Mouse (Mus musculus) liver, embryonic 12.5 days (tissue): Measurements from ENCODE around the gene Itga3. TPM values are rescaled to one million over a fixed set of nuclear protein-coding genes. Genes with fewer than 3 reads are reported as not detected.

Experiments used
- ATAC-seq: fragments of 200-750 bp; cut with Nextera tagmentation; 2 replicates; pipeline ENCODE4 v1.8.0; 2017; ENCODE audit warnings: moderate number of reproducible peaks, mild to moderate bottlenecking, moderate library complexity
- H3K27ac ChIP-seq: fragments of 300-500 bp; sonication (generic); 2 replicates; pipeline ENCODE4 v1.5.1; 2016; ENCODE audit warnings: mild to moderate bottlenecking
- H3K27me3 ChIP-seq: fragments of 300-500 bp; sonication (generic); replicated peaks from 2 replicates; pipeline ENCODE4 v1.6.1; 2016; ENCODE audit warnings: mild to moderate bottlenecking, moderate library complexity
- H3K36me3 ChIP-seq: fragments of 300-500 bp; sonication (generic); 2 replicates; pipeline ENCODE4 v1.6.1; 2016; ENCODE audit warnings: mild to moderate bottlenecking, moderate library complexity
- H3K4me1 ChIP-seq: fragments of 300-500 bp; sonication (generic); 2 replicates; pipeline ENCODE4 v1.6.1; 2016
- H3K4me2 ChIP-seq: fragments of 300-500 bp; sonication (generic); 2 replicates; pipeline ENCODE4 v1.6.1; 2016; ENCODE audit warnings: mild to moderate bottlenecking, moderate library complexity
- H3K4me3 ChIP-seq: fragments of 300-500 bp; sonication (generic); 2 replicates; pipeline ENCODE4 v1.5.1; 2016; ENCODE audit warnings: mild to moderate bottlenecking, moderate library complexity
- H3K9ac ChIP-seq: fragments of 300-500 bp; sonication (generic); 2 replicates; pipeline ENCODE4 v1.6.1; 2016; ENCODE audit warnings: mild to moderate bottlenecking, moderate library complexity
- H3K9me3 ChIP-seq: fragments of 300-500 bp; sonication (generic); replicated peaks from 2 replicates; pipeline ENCODE4 v1.6.1; 2016; ENCODE audit warnings: mild to moderate bottlenecking, moderate library complexity
- WGBS: fragments of 180-500 bp; shearing (Covaris S2); methylation state at CpG from one replicate; pipeline ENCODE4 v1.1.7; 2016; ENCODE audit not compliant: insufficient replicate concordance; 5-methylcytosine and 5-hydroxymethylcytosine counted together
- polyA plus RNA-seq: library from polyadenylated mRNA; unstranded; fragments of >200 nt; fragmentation: Nextera tagmentation; extraction: Ambion mirVana; gene quantifications from 2 replicates; pipeline ENCODE4 v1.2.1, GENCODE M21; 2016

Itga3 gene
- polyA plus RNA-seq, 1 experiment from 2014 or later, result 3.6 TPM

GRCm38 (mm10) chr11:95006525-95007219 is 69.9 kb downstream of the Itga3 start:
- peaks cover 6% of the 10 kb centered on the region; the same call in 1 of the 2 replicates for H3K27me3 ChIP-seq
- ATAC-seq, result peak; percentile 63
- H3K4me3 ChIP-seq, result peak overlapping the region; percentile 57
- 1% methylated on average over 27 of the region's 27 CpGs for WGBS
- H3K27ac ChIP-seq, result peak overlapping the region; percentile 100
- no peaks in the 10 kb centered on the region for H3K9me3 ChIP-seq
- peak overlapping the region; percentile 69 for H3K9ac ChIP-seq
- peaks cover 83% of the 10 kb centered on the region for H3K4me1 ChIP-seq
- peak overlapping the region; percentile 76 for H3K4me2 ChIP-seq
- H3K36me3 ChIP-seq, result peaks cover 44% of the 10 kb centered on the region

DNA sequence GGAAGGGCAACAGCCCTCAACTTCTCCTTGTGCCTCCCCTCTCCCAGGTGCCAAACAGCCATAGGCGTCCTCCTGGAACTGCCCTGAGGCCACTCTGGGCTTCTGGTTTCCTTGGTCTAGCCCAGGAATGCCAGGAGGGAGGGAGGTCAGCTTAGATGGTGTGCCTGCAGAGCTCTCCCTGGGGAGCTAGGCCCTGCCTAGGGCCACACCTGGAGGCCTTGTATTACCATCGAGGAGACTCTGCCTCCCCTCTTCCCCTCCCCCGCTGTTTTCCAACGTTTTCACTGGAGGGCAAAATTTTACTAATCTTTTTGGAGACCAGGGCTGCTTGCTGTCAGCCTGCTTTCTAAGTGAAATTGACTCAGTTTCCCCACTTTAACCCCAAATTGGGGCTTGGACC is 70.6 kb downstream of the Itga3 start:
- Histone ChIP-seq H3K36me3 (peaks cover 49% of the 10 kb centered on the region), H3K4me2 (peak overlapping the region; percentile 76), H3K9ac (peak overlapping the region; percentile 69), H3K27me3 (peaks cover 2% of the 10 kb centered on the region; the same call in 1 of the 2 replicates), H3K4me3 (peak overlapping the region; percentile 57), H3K4me1 (peaks cover 84% of the 10 kb centered on the region), H3K9me3 (no peaks in the 10 kb centered on the region), H3K27ac (peak overlapping the region; percentile 100)
- ATAC-seq, result no peak
- WGBS, result 45% methylated on average over 4 of the region's 4 CpGs

GRCm38 (mm10) chr11:95004937-95005198 is 71.7 kb downstream of the Itga3 start:
- H3K27me3 ChIP-seq, result no peaks in the 10 kb centered on the region
- no peaks in the 10 kb centered on the region for H3K9me3 ChIP-seq
- no peak overlapping the region for H3K4me2 ChIP-seq
- peak overlapping the region; percentile 100 for H3K27ac ChIP-seq
- H3K4me1 ChIP-seq, result peaks cover 96% of the 10 kb centered on the region
- ATAC-seq, result no peak
- H3K9ac ChIP-seq, result no peak overlapping the region
- H3K4me3 ChIP-seq, result no peak overlapping the region
- 73% methylated on average over 6 of the region's 6 CpGs for WGBS
- peaks cover 61% of the 10 kb centered on the region for H3K36me3 ChIP-seq

DNA sequence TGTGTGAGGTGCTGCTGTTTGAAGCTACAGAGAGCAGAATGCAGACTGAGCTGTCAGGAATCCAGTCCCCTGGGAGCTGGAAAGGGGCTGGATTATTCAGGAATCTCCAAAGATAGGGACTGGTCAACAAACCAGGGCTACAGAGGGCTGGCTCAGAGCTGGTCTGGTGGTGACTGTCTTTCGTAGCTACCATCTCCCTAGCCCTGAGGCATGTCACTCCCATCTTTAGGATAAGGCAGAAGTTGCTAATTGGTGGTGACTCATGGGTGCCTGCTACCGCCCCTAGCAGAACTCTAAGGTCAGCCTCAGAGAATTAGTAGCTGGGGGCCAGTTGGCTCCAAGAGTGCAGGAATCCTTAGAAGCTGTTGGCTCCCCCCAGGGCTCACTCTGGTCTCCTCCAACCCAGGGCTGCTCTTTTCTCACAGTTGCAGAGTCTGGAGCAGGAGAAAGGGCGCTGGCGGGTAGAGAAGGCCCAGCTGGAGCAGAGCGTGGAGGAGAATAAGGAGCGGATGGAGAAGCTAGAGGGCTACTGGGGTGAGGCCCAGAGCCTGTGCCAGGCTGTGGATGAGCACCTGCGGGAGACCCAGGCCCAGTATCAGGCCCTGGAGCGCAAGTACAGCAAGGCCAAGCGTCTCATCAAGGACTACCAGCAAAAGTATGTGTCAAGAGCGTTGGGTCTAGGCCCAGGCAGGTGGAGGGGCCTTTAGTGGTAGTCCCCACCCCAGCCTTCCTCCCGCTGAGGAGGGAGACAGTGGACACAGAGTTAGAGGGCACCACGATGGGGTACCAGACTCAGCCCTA is 72.3 kb downstream of the Itga3 start:
- WGBS, result 77% methylated on average over 12 of the region's 12 CpGs
- Histone ChIP-seq H3K27ac (peak overlapping the region; percentile 100), H3K4me1 (peaks cover 99% of the 10 kb centered on the region), H3K27me3 (no peaks in the 10 kb centered on the region), H3K4me3 (no peak overlapping the region), H3K4me2 (no peak overlapping the region), H3K9me3 (no peaks in the 10 kb centered on the region), H3K36me3 (peaks cover 66% of the 10 kb centered on the region), H3K9ac (no peak overlapping the region)
- ATAC-seq, result no peak

DNA sequence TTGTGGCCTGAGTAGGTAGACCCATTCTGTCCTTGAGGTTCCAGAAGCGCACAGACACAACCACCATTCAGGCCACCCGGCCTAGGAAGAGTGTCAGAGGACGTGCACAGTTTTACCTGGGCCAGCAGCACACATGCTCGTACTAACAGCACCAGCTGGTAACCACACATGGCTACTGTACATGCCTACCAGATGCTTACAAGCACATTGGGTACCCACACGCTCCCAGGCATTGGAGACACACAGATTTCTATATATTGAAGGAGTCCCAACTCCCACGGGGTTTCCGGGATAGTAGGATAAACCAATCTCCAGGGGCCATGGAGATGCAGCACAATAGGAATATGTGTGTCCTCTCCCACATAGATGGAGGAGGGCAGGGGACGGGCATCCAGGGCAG is 73.9 kb downstream of the Itga3 start:
- 88% methylated on average over 8 of the region's 8 CpGs for WGBS
- H3K36me3 ChIP-seq, result peaks cover 82% of the 10 kb centered on the region
- peaks cover 99% of the 10 kb centered on the region for H3K4me1 ChIP-seq

GRCm38 (mm10) chr11:95001584-95002347 is 74.8 kb downstream of the Itga3 start:
- Histone ChIP-seq H3K4me2 (no peak overlapping the region), H3K4me1 (peaks cover 99% of the 10 kb centered on the region), H3K36me3 (peaks cover 92% of the 10 kb centered on the region), H3K4me3 (no peak overlapping the region), H3K9me3 (no peaks in the 10 kb centered on the region), H3K27ac (peak overlapping the region; percentile 62), H3K9ac (no peak overlapping the region), H3K27me3 (no peaks in the 10 kb centered on the region)
- ATAC-seq, result no peak
- WGBS, result 86% methylated on average over 21 of the region's 21 CpGs

More for the DNA sequence above, 73.9 kb downstream of the Itga3 start:
- no peak for ATAC-seq
- H3K9me3 ChIP-seq, result no peaks in the 10 kb centered on the region
- H3K4me3 ChIP-seq, result no peak overlapping the region
- H3K27me3 ChIP-seq, result no peaks in the 10 kb centered on the region
- no peak overlapping the region for H3K4me2 ChIP-seq
- H3K9ac ChIP-seq, result peak overlapping the region; percentile 33
- H3K27ac ChIP-seq, result peak overlapping the region; percentile 41; the same call in 1 of the 2 replicates

DNA sequence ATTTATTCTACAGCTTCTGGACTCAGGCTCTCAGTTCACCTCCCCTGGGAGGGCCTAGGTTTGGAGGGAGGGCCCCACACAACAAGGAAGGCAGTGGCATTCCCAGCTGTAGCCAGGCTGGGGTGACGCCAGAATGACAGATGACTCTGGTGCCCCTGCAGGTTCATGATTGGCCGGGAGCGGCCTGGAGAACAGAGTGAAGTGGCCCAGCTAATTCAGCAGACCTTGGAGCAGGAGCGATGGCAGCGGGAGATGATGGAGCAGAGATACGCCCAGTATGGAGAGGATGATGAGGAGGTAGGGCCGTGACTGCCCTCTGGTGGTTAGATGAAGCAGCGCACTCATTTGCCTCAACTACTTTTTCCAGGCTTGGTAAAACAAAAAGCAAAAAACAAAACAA is 75.5 kb downstream of the Itga3 start:
- ATAC-seq, result peak; percentile 31; the same call in 1 of the 2 replicates
- WGBS, result 8% methylated on average over 8 of the region's 8 CpGs

DNA sequence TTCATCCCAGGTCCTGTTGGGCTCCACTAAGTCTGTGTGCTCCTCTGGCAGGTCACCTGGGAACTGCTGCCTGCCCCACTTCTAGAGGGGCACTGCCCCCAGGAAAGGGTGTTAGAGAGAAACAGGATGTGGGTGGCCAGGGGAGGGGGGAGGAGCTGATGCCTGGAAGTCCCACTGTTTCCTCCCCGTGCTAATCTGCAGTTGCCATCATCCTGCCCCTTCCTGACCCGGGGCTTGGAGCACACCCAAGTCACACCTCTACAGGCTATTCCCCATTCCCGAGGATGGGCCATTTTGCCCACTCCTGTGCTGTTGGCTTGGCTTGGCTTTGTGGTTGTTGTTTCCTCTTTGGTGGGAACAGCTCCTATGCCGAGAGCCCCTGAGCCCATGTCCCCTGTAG is 76.1 kb downstream of the Itga3 start:
- peak overlapping the region; percentile 54; the same call in 1 of the 2 replicates for H3K4me3 ChIP-seq
- peak overlapping the region; percentile 94 for H3K4me2 ChIP-seq
- no peak for ATAC-seq
- H3K9me3 ChIP-seq, result no peaks in the 10 kb centered on the region
- H3K4me1 ChIP-seq, result peaks cover 99% of the 10 kb centered on the region
- peaks cover 98% of the 10 kb centered on the region for H3K36me3 ChIP-seq
- H3K9ac ChIP-seq, result peak overlapping the region; percentile 95
- no peaks in the 10 kb centered on the region for H3K27me3 ChIP-seq
- peak overlapping the region; percentile 90 for H3K27ac ChIP-seq
- 9% methylated on average over 4 of the region's 4 CpGs for WGBS

More for the DNA sequence above, 75.5 kb downstream of the Itga3 start:
- Histone ChIP-seq H3K27me3 (no peaks in the 10 kb centered on the region), H3K27ac (peak overlapping the region; percentile 90), H3K36me3 (peaks cover 98% of the 10 kb centered on the region), H3K4me1 (peaks cover 99% of the 10 kb centered on the region), H3K9ac (peak overlapping the region; percentile 95), H3K9me3 (no peaks in the 10 kb centered on the region), H3K4me2 (peak overlapping the region; percentile 94), H3K4me3 (peak overlapping the region; percentile 54; the same call in 1 of the 2 replicates)

GRCm38 (mm10) chr11:95000128-95000527 is 76.5 kb downstream of the Itga3 start:
- WGBS, result 47% methylated on average over 8 of the region's 8 CpGs
- peak overlapping the region; percentile 95 for H3K9ac ChIP-seq
- no peaks in the 10 kb centered on the region for H3K27me3 ChIP-seq
- peaks cover 98% of the 10 kb centered on the region for H3K36me3 ChIP-seq
- no peak for ATAC-seq
- H3K27ac ChIP-seq, result peak overlapping the region; percentile 90
- no peaks in the 10 kb centered on the region for H3K9me3 ChIP-seq
- H3K4me3 ChIP-seq, result peak overlapping the region; percentile 54; the same call in 1 of the 2 replicates
- H3K4me2 ChIP-seq, result peak overlapping the region; percentile 94
- H3K4me1 ChIP-seq, result peaks cover 99% of the 10 kb centered on the region

GRCm38 (mm10) chr11:94998041-94998531 is 78.5 kb downstream of the Itga3 start:
- no peaks in the 10 kb centered on the region for H3K9me3 ChIP-seq
- peaks cover 99% of the 10 kb centered on the region for H3K4me1 ChIP-seq
- ATAC-seq, result peak; percentile 36
- no peaks in the 10 kb centered on the region for H3K27me3 ChIP-seq
- peaks cover 96% of the 10 kb centered on the region for H3K36me3 ChIP-seq
- H3K27ac ChIP-seq, result peak overlapping the region; percentile 90
- peak overlapping the region; percentile 54 for H3K4me3 ChIP-seq
- H3K4me2 ChIP-seq, result peak overlapping the region; percentile 94
- H3K9ac ChIP-seq, result peak overlapping the region; percentile 95
- WGBS, result 49% methylated on average over 16 of the region's 16 CpGs

DNA sequence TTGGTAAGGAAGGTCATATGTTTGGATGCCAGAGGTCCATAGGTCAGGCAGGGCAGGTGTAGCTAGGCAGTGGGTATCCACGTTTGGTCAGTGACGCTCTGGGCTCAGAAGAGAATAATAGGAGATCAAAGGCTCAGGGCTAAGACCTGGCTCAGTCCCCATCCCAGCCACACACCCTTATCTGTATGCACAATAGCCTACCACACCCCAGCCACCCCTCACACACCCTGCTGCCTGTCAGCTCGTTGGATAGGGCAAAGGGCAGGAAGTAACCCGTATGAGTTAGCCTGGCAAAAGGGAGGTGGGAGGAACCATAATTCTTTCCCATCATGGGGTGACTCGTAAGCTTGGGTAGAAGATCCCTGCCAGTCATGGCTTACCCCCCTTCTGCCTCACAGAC is 79.0 kb downstream of the Itga3 start:
- Histone ChIP-seq H3K27me3 (no peaks in the 10 kb centered on the region), H3K27ac (peak overlapping the region; percentile 90), H3K36me3 (peaks cover 91% of the 10 kb centered on the region), H3K4me2 (peak overlapping the region; percentile 94), H3K4me3 (peak overlapping the region; percentile 54), H3K9me3 (no peaks in the 10 kb centered on the region), H3K9ac (peak overlapping the region; percentile 95), H3K4me1 (peaks cover 99% of the 10 kb centered on the region)
- 16% methylated on average over 5 of the region's 5 CpGs for WGBS
- peak; percentile 93 for ATAC-seq
